Mouse (Mus musculus): Measurements from ENCODE around the gene Rbfox1.

DNA sequence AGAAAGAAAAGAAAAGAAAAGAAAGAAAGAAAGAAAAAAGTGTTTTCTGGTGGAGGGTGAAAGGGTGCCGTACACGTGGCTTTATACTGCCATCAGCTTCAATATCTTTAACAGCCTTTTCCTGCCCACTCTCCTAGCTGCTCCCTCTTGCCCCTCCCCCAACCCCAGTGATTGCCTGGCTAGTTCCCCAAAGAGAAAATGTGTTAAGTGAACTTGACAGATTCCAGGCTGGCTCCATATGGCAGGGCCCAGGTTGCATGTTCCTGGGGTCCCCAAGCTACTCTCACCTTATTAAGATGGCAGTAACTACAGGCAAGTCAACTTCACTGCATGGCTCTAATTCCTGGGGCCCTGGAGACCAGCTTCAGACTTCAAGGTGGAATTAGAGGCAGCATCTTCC lies 1302.6 kb downstream of the Rbfox1 start:
- TF ChIP-seq POLR2A (IDR thresholded peaks at IDR 0.05; ENCODE audit: control insufficient read depth, extremely low read depth, insufficient read depth, low read length, poor library complexity) = no peak
- no peak for TF ChIP-seq CTCF (IDR thresholded peaks at IDR 0.05; ENCODE audit: borderline replicate concordance, control insufficient read depth, extremely low read depth, insufficient read depth, low read length, poor library complexity)

All from thymus, adult 2 months (tissue).